Mouse (Mus musculus) small intestine, adult 2 months (tissue): Measurements from ENCODE around the gene Cdc123.

Experiments
- CTCF ChIP-seq: fragments of 200-500 bp; IDR thresholded peaks from 2 replicates; pipeline ENCODE4 v1.5.1; 2012; ENCODE audit warnings: low read depth, mild to moderate bottlenecking, control low read depth, inconsistent platforms, low read length, moderate library complexity, mixed read lengths; ENCODE audit not compliant: insufficient replicate concordance, insufficient read length; ENCODE audit errors: extremely low read depth
- POLR2A ChIP-seq: fragments of 200-500 bp; IDR thresholded peaks from 2 replicates; pipeline ENCODE4 v1.6.1; 2012; ENCODE audit warnings: low read depth, mild to moderate bottlenecking, control low read depth, inconsistent platforms, low read length, moderate library complexity

GRCm38 (mm10) chr2:5762031-5762430 lies 82.9 kb downstream of the Cdc123 start:
- no peak for TF ChIP-seq POLR2A
- no peak for TF ChIP-seq CTCF
